Mouse (Mus musculus) T-helper 1 cell (primary cell): Measurements from ENCODE around the gene Rps2.

Experiments used
- in situ Hi-C: fragments of 300-600 bp; cut with MboI, MseI; formaldehyde crosslinking; loops from one replicate; pipeline ENCODE4 v1.15.1; 2025; ENCODE audit warnings: high pct_unique_total_duplicates

Gene Rps2

DNA sequence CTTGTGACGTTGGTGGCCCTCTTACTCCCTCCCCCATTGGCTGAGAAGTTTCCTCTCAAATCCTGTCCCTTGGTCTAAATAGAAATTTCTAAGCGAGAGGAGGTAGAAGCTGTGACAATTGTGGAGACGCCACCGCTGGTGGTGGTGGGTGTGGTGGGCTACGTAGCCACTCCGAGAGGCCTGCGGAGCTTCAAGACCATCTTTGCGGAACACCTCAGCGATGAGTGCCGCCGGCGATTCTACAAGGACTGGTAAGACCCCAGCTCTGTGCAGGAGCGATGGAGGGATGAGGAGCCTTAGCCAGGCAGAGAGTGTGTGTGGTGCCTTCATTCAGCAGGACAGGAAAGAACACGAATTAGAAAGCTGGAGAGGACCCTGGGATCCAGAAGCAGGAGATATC is 12.9 kb downstream of the Rps2 start:
- in situ Hi-C loops, result no loop called here

DNA sequence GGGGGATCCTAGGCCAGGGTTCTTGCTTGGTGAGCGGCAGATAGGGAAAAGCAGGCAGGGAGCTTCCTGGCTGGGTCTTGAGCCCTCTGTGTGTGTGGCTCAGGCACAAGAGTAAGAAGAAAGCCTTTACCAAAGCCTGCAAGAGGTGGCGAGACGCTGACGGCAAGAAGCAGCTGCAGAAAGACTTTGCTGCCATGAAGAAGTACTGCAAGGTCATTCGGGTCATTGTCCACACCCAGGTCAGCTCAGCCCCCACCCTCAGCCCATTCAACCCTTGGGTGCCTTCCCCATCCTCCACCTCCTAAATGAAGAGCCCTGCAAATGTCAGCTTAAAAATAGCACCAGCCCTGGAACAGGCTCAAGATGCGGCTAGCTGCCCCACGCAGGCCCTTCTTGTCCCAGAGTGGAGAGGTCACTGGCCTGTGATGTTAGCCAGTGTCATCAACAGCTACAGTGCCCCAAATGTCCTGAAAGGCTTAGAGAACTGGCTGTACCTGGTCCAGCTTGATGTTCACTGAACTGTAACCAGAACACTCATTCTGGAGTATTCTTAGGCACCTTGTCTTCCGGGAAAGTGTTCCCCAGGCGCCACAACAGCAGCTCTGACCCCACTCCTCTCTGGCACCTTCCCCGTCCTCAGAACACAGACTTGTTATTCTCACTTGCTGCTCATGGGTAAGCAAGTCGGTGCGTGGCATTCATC is 14.5 kb downstream of the Rps2 start:
- in situ Hi-C loops, result no loop called here

DNA sequence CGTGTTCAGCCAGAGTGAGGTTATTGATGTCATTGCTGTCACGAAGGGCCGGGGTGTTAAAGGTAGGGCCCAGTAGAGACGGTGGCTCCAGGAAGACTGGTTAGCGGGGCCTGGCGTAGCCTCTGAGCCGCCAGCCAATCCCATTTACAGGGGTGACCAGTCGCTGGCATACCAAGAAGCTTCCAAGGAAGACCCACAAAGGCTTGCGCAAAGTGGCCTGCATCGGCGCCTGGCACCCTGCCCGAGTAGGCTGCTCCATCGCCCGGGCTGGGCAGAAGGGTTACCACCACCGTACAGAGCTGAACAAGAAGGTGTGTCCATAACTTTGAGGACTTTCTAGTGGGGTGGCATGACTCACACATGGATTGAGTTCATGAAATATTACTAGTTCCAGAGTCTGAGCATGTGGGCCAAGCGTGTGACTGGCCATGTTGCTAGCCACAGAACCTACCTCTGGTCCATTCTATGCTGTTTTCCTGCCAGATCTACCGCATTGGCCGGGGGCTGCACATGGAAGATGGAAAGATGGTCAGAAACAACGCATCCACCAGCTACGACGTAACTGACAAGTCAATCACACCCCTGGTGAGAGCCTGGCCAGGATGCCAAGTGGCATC is 15.6 kb downstream of the Rps2 start:
- in situ Hi-C loops, result no loop called here

DNA sequence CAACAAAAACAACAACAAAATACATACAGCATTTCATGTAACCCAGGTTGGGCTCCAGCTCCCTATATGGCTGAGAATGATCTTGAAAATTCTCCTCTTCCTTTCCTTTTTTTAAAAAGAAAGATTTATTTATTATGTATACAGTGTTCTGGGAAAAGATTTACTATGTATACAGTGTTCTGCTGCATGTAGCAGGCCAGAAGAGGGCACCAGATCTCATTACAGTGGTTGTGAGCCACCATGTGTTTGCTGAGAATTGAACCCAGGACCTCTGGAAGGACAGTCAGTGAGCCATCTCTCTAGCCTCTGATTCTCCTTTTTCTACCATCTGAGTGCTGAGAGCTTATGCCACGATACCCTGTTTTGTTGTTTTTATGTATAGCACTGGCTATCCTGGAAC is 16.6 kb downstream of the Rps2 start:
- in situ Hi-C loops, result no loop called here

DNA sequence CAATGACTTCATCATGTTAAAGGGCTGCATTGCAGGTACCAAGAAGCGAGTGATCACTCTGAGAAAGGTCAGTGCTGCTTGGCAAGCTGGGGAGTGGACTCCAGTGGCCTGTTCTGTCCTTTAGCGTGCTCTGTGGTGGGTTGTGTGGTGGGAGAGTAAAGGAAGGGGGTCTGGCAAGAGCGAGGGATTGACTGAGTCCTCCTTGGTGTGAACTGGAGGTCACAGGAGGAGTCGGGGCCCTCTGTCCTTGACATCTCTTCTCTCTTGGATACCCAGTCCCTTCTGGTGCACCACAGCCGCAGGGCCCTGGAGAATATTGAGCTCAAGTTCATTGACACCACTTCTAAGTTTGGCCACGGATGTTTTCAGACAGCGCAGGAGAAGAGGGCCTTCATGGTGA is 17.5 kb downstream of the Rps2 start:
- in situ Hi-C loops, result loop anchor here (5.0 kb wide), 1 partner anchor 232 kb away; no protein-coding TSS in a partner anchor

DNA sequence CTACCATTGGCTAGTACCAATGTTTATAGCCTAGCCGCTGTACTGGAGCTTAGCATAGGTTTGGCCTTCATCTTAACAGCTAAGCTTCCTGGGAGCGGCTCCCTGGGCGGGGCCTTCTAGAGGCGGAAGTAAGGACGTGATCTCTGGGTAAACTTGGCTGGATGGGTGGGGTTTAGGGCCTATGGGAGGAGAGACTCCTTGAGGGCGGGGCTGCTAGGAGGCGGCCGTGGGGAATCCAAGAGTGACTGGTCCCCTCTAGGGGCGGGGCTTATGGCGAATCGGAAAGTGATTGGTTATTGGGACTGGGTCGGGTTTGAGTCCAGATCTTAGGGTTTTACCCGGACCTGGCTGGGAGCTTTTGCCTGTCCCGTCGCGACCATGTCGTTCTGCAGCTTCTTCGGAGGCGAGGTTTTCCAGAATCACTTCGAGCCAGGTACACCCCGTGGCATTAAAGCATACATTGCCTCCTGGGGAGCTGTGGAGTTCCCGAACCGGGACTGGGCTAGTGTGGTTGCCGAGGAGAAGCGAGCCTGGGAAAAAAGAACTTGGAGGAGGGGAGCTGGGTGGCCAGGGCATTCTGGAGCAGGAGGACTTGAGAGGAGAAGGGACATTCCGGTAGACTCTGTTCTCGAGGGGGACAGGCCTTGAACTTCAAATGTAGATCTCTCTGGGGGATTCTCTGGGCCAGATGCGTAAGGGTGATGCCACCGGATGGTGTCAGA is 18.6 kb downstream of the Rps2 start, which contains the start of gene Msrb1:
Gene Msrb1 (plus strand): TSS at position 313 of the 722 bp plus-strand sequence.
- in situ Hi-C loops, result loop anchor here (5.0 kb wide), 1 partner anchor 231 kb away; no protein-coding TSS in a partner anchor

DNA sequence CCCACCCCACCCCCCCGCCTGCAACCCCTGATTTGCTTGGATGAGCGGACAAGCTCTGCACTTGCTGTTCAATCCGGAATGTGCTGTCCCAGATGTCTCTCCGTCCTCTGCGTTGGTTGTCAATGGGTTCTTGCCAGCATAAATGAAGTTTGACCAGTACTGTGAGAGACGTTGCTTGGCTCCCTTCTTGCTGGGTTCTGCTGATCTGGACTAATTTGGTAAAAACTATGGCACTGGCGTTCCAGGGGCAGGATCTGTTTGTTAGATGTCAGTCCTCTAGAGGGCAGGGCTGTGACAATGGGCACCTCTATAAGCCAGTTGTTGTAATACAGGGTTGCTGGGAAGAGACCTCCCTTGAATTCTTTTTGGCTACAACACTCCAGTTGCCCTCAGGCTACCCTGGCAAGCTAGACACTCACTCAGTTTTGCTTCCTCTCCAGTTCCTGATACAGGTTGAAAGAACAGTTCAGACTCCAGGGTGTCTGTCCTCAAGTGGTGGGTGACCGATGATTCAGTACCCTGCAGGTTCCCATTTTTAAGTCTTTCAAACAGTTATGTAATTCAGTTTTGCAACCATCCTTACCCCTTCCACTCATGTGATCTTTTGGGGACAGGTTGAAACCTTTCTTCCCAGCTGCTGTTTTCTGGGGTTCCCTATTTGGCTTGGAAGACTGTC is 19.4 kb downstream of the Rps2 start:
- in situ Hi-C loops, result loop anchor here (5.0 kb wide), 1 partner anchor 230 kb away; no protein-coding TSS in a partner anchor

DNA sequence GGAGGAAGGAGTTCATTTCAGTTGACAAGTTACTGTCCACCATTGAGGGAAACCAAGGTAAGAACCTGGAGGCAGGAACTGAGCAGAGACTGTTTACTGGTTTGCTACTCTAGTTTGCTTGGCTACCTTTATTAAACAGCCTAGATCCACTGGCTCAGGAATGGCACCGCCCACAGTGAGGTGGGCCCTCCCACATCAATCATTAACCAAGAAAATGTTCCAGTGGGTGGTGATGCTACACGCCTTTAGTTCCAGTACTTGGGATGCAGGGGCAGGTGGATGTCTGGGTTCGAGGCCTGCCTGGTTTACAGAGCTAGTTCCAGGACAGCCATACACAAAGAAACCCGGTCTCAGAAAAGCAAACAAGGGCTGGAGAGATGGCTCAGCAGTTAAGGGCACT is 20.3 kb downstream of the Rps2 start:
- in situ Hi-C loops, result loop anchor here (5.0 kb wide), 1 partner anchor 229 kb away; no protein-coding TSS in a partner anchor

DNA sequence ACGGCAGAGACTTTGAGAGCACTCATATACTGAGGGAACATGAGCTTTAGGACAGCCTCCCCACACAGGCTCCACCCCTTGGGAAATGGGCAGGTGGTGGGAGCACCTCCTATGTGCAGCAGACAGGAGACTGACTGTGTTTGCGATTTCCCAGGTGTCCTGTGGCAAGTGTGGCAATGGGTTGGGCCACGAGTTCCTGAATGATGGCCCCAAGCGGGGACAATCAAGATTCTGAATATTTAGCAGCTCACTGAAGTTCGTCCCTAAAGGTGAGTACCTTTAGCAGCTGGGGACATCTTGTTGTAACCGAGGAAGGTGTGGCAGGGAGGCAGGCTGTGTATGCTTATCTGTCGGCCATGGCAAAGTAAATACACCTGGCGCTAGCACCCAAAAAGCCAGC is 22.0 kb downstream of the Rps2 start:
- in situ Hi-C loops, result loop anchor here (5.0 kb wide), 1 partner anchor 227 kb away; no protein-coding TSS in a partner anchor

DNA sequence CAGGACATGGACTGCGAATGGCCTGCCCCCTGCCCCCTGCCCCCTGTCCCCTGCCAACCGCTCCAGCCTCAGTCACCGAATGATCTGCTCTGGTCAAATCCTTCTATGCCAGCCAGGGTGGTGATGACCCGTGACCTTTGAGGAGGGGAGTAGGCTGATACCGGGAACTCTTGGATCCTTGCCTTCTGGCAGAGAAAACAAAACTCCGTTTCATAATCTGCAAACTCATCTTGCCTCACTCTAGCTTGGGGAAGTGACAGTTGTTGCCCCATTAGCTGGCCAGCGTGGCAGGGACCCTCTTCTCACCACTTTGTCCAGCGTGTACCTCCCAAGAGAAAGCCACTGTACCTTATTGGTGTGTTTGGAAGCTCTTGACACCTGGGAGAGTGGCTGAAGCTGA is 24.4 kb downstream of the Rps2 start:
- in situ Hi-C loops, result no loop called here

DNA sequence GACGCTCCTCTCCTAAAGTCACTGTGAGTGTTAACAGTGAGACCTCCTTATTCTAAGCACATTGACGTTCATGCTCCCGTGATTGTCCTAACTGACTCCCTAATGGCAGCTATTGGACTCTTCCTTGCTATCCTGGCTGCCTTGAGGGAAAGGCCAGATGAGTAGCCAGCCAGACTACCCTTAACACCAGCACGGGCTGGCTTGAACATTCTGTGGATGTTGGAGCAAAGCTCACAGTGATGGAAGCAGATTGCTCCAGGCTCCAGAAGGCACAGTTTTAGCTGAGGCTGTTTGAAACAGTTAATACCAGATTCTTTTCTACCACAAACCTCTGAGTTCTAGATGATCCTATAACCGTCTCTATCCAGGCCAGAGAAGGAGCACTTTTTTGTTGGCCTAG is 26.0 kb downstream of the Rps2 start:
- in situ Hi-C loops, result no loop called here

DNA sequence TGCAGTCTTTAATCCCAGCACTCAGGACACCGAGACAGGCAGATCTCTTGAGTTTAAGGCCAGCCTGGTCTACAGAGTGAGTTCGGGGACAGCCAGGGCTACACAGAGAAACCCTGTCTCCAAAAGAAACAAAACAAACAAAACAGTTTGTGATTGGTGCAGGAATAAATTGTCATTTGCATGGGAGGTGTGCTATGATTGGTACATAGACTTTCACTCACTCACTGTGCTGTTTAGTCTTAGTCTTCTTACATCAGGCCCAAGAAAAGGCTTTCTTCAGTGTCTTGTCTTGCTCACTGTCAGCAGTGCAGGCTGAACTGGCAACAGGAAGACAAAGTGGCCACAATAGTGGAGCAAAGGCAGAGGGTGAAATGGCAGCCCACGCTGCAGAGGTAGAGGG is 26.5 kb downstream of the Rps2 start:
- in situ Hi-C loops, result no loop called here

DNA sequence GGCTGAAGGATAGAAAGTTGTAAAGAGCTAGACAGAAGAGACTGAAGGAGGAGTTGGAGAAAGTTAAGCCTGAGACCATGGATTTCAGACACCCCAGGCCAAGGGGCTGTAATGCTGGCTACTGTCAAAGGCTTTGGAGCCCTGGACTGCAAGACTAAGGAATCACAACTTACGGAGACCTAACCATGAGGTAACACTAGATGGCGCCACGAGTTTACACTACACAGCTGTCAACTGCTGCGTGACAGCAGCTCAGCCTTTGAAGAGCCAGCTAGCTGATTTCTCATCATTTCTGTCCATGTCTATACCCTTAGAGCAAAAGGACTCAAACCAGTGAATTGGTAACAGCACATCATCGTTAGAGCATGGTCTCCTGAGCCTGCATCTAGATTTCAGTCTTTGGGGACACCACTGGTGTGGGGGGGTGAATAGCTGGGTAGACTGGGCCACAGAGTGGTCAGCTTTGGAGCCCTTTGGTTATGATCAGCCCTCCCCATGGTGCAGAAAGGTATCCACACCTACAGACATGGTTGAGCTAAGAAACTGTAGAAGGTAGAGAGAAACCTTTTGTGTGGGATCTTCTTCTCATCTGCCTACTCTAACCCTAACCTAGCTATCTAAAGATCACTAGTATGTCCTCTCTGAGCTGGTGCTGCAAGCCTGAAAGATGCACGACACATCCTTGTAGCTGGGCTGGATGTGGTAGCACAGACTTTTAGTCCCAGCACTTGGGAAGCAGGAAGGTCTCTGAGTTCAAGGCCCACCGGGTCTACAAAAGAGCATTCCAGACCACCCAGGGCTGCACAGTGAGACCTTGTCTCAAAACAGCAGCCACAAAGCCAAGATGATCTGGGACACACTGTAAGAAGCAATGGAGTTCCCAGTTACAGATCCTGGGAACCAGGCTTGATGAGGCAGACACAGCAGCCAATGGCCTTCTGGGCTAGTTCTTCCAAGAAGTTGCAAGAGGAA is 27.9 kb downstream of the Rps2 start:
- in situ Hi-C loops, result loop anchor here (5.0 kb wide), 1 partner anchor 51 kb away; no protein-coding TSS in a partner anchor

DNA sequence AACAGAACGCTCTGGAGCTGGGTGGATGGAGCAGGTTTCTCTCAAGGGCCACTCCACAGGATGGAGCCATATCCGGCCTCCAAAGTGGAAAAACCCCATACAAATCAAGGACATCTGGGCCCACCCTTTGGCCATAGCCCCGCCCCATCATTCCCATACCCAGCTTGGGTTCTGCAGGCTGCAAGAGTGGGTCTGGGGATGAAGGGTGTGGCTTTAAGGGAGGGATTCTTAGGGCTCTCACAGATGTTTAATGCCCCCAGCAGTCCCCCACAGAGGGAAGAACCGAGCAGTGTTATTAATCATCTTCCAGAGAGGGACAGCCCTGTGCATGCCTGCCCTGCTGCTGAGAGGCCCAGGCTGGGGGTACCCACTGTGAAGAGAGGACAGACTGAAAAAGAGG is 29.1 kb downstream of the Rps2 start:
- in situ Hi-C loops, result loop anchor here (5.0 kb wide), 1 partner anchor 50 kb away; no protein-coding TSS in a partner anchor

DNA sequence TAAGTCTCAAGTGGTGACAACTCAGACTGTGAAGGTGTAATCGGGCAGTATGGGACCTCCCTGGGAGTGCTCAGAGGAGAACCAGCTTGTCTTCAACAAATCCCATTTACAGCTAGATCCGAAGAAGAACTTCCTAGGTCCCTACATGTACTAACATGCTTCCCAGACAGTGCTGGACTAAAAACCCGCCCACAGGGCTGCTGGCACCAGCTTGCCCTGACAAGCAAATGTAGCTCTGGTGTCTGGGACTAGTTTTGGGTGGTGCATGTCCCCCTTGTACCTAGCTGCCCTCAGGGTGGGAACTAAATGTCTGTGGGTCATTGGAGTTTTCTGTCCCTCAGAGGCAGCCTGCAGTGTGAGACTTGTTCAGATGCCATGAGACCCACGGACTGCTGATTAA is 33.6 kb downstream of the Rps2 start:
- in situ Hi-C loops, result no loop called here

DNA sequence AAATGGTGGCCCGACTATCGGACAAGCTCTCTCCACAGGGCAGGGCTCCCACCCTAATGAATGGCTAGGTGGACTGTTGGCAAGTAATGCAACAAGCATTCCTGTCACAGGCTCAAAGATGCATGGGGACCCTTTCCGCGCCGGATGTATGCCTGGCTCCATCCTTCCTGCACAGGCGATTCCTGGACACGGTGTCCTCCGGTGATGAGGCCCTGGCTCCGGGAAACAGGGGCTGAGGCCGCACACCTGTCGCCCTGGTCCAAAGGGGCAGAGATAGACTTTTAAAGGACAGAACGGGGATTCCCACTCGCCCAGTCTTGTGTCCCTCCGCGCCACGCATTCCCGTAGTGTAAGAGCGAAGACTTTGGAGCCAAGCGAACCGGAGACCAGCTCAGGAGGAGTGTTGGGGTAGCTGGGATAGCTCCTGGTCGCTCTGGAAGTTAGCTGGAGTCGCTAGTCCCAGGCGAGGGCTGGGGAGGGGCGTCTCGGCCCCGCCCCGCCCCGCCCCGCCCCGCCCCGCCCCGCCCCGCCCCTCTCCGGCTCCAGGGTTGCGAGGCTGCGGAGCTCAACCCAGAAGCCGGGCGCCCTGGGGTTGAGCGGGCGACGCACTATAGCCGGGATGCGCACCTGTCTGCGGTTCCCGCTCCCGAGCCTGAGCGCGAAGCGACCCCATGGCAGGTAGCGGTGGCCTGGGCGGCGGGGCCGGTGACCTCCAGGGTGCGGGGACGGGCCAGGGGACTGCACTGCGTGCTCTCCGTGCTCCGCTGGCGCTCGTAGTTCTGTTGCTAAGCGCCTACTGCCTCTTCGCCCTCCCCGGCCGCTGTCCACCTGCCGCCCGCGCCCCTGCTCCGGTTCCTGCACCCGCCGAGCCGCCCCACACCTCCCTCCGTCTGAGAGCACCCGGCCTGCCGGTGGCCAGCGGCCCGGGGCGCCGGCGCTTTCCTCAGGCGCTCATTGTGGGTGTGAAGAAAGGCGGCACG is 34.8 kb downstream of the Rps2 start, which contains the start of gene Hs3st6:
Gene Hs3st6 (plus strand): TSS at position 574 of the 980 bp plus-strand sequence.
- in situ Hi-C loops, result no loop called here

DNA sequence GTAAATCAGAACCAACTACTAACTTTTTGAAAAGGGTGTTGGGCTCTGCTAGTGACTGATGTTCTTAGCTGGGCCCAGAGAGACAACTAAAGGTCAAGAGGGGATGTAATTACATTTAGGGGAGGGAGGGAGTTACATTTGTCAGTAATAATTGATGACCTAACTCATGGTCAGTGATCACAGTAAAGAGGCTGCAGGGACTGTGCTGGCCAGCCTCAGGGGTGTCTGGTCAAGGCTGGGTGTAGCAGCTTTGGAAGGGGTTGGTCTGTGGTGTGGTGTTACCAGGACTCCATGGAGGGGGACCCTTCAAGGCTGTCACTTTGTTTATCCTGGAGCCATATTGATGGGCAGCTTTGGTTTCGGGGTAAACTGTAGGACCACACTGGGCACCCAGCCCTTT is 39.5 kb downstream of the Rps2 start:
- in situ Hi-C loops, result no loop called here

DNA sequence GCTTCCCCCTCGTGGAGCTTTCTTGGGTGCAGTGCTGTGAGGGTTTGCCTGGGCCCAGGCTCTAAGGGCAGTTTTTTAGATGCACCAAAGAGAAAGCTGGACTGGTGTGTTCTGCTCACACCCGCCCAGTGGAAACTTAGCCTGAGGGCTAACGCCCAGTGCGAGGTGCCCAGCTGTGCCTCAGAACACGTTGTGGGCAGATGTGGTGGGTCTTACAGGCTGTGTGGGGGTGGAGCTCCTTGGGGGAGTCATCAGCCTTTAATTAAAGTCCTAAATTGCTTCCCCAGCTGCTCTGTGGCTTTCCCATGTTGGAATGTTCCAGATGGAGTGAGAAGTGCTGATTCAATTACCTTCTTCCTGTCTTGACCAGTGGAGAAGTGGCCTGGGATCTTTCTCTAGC is 43.2 kb downstream of the Rps2 start:
- in situ Hi-C loops, result no loop called here
